Mouse (Mus musculus) intestine, postnatal 0 days (tissue): ENCODE measurements around the gene Hspa12b. TPM values are rescaled to one million over a fixed set of nuclear protein-coding genes. Genes with fewer than 3 reads are reported as not detected.
A peak's percentile ranks its signal among the peaks of the same experiment; 100 is the strongest.

Experiments
- ATAC-seq: fragments of 200-750 bp; cut with Nextera tagmentation; 2 replicates; pipeline ENCODE4 v1.8.0; 2017; ENCODE audit warnings: mild to moderate bottlenecking, moderate TSS enrichment, moderate library complexity
- H3K27ac ChIP-seq: fragments of 300-500 bp; sonication (generic); 2 replicates; pipeline ENCODE4 v1.5.1; 2014; ENCODE audit warnings: mild to moderate bottlenecking, low read depth, low read length, moderate library complexity
- H3K27me3 ChIP-seq: fragments of 300-500 bp; sonication (generic); replicated peaks from 2 replicates; pipeline ENCODE4 v1.6.1; 2014; ENCODE audit warnings: low read length, mixed read lengths; ENCODE audit not compliant: control insufficient read depth, insufficient read depth
- H3K36me3 ChIP-seq: fragments of 300-500 bp; sonication (generic); 2 replicates; pipeline ENCODE4 v1.6.1; 2014; ENCODE audit warnings: mild to moderate bottlenecking, moderate library complexity; ENCODE audit not compliant: control insufficient read depth, insufficient read depth
- H3K4me1 ChIP-seq: fragments of 300-500 bp; sonication (generic); replicated peaks from 2 replicates; pipeline ENCODE4 v1.6.1; 2014; ENCODE audit warnings: antibody characterized with exemption, low read length, mixed read lengths; ENCODE audit not compliant: control insufficient read depth, insufficient read depth
- H3K4me2 ChIP-seq: fragments of 300-500 bp; sonication (generic); replicated peaks from 2 replicates; pipeline ENCODE4 v1.6.1; 2014; ENCODE audit warnings: low read depth, mild to moderate bottlenecking, moderate library complexity
- H3K4me3 ChIP-seq: fragments of 300-500 bp; sonication (generic); 2 replicates; pipeline ENCODE4 v1.5.1; 2014; ENCODE audit warnings: low read depth, low read length
- H3K9ac ChIP-seq: fragments of 300-500 bp; sonication (generic); 2 replicates; pipeline ENCODE4 v1.6.1; 2014; ENCODE audit warnings: mild to moderate bottlenecking, low read depth, low read length
- H3K9me3 ChIP-seq: fragments of 300-500 bp; sonication (generic); 2 replicates; pipeline ENCODE4 v1.6.1; 2016; ENCODE audit warnings: mixed run types; ENCODE audit not compliant: control insufficient read depth
- CTCF ChIP-seq: sonication (generic); IDR thresholded peaks from 2 replicates; pipeline ENCODE4 v1.5.1; 2016; ENCODE audit warnings: low read depth, mild to moderate bottlenecking, control low read depth, antibody characterized with exemption, moderate library complexity
- WGBS: fragments of 180-500 bp; shearing (Covaris S2); extraction: QIAGEN DNeasy Blood & Tissue Kit; methylation state at CpG from one replicate; pipeline ENCODE4 v1.1.7; 2014; 5-methylcytosine and 5-hydroxymethylcytosine counted together
- polyA plus RNA-seq: library from polyadenylated mRNA; unstranded; fragments of >200 nt; fragmentation: Nextera tagmentation; extraction: Ambion mirVana; gene quantifications from 2 replicates; pipeline ENCODE4 v1.2.1, GENCODE M21; 2015

Hspa12b gene
- polyA plus RNA-seq, 1 experiment from 2014 or later, result 2.3 TPM

GRCm38 (mm10) chr2:131172322-131172721 lies 45.2 kb downstream of the Hspa12b start:
- H3K4me3 ChIP-seq, result no peak overlapping the region
- no peak overlapping the region for H3K4me2 ChIP-seq
- no peak for ATAC-seq
- H3K9me3 ChIP-seq, result no peaks in the 10 kb centered on the region
- peaks cover 16% of the 10 kb centered on the region; the same call in 1 of the 2 replicates for H3K4me1 ChIP-seq
- no peaks in the 10 kb centered on the region for H3K27me3 ChIP-seq
- no peaks in the 10 kb centered on the region; the same call in 1 of the 2 replicates for H3K36me3 ChIP-seq
- no peak overlapping the region for H3K9ac ChIP-seq
- WGBS, result 62% methylated on average over 9 of the region's 9 CpGs
- no peak for TF ChIP-seq CTCF
- no peak overlapping the region; the same call in 1 of the 2 replicates for H3K27ac ChIP-seq

- Histone ChIP-seq H3K9me3 (no peaks in the 10 kb centered on the region), H3K4me2 (peak overlapping the region; percentile 78), H3K4me1 (peaks cover 20% of the 10 kb centered on the region), H3K36me3 (no peaks in the 10 kb centered on the region; the same call in 1 of the 2 replicates), H3K9ac (no peak overlapping the region), H3K27ac (no peak overlapping the region), H3K27me3 (no peaks in the 10 kb centered on the region), H3K4me3 (peak overlapping the region; percentile 32)
- no peak for ATAC-seq
- no peak for TF ChIP-seq CTCF
- 5% methylated on average over 11 of the region's 11 CpGs for WGBS
These were observed 47.6 kb downstream of the Hspa12b start for GRCm38 (mm10) chr2:131174700-131175099.

GRCm38 (mm10) chr2:131175286-131175944 lies 48.3 kb downstream of the Hspa12b start:
- 59% methylated on average over 3 of the region's 3 CpGs for WGBS
- H3K4me3 ChIP-seq, result no peak overlapping the region

GRCm38 (mm10) chr2:131175945-131176309 lies 48.8 kb downstream of the Hspa12b start:
- 54% methylated on average over 1 of the region's 1 CpGs for WGBS
- H3K4me1 ChIP-seq, result peaks cover 20% of the 10 kb centered on the region
- no peaks in the 10 kb centered on the region for H3K27me3 ChIP-seq
- peak overlapping the region; percentile 83 for H3K27ac ChIP-seq
- peak overlapping the region; percentile 22 for H3K9ac ChIP-seq
- no peak for TF ChIP-seq CTCF
- ATAC-seq, result no peak
- H3K4me2 ChIP-seq, result peak overlapping the region; percentile 96
- H3K36me3 ChIP-seq, result no peaks in the 10 kb centered on the region; the same call in 1 of the 2 replicates
- no peak overlapping the region for H3K4me3 ChIP-seq
- no peaks in the 10 kb centered on the region for H3K9me3 ChIP-seq

More at GRCm38 (mm10) chr2:131175286-131175944, 48.3 kb downstream of the Hspa12b start:
- ATAC-seq, result no peak
- TF ChIP-seq CTCF, result no peak
- H3K27me3 ChIP-seq, result no peaks in the 10 kb centered on the region
- H3K9ac ChIP-seq, result peak overlapping the region; percentile 22; the same call in 1 of the 2 replicates
- H3K4me2 ChIP-seq, result peak overlapping the region; percentile 96
- no peaks in the 10 kb centered on the region; the same call in 1 of the 2 replicates for H3K36me3 ChIP-seq
- H3K9me3 ChIP-seq, result no peaks in the 10 kb centered on the region
- peaks cover 20% of the 10 kb centered on the region for H3K4me1 ChIP-seq
- H3K27ac ChIP-seq, result peak overlapping the region; percentile 83

- H3K27me3 ChIP-seq, result no peaks in the 10 kb centered on the region
- no peaks in the 10 kb centered on the region; the same call in 1 of the 2 replicates for H3K36me3 ChIP-seq
- no peaks in the 10 kb centered on the region for H3K9me3 ChIP-seq
- 35% methylated on average over 5 of the region's 5 CpGs for WGBS
- peak; percentile 66 for ATAC-seq
- peak overlapping the region; percentile 65 for H3K4me3 ChIP-seq
- H3K9ac ChIP-seq, result peak overlapping the region; percentile 22; the same call in 1 of the 2 replicates
- peaks cover 20% of the 10 kb centered on the region for H3K4me1 ChIP-seq
- H3K27ac ChIP-seq, result peak overlapping the region; percentile 83
- peak overlapping the region; percentile 96 for H3K4me2 ChIP-seq
- no peak for TF ChIP-seq CTCF
These were observed 49.4 kb downstream of the Hspa12b start for GRCm38 (mm10) chr2:131176491-131176890.

GRCm38 (mm10) chr2:131177932-131178331 lies 50.9 kb downstream of the Hspa12b start:
- no peaks in the 10 kb centered on the region for H3K27me3 ChIP-seq
- H3K4me1 ChIP-seq, result peaks cover 20% of the 10 kb centered on the region
- H3K4me3 ChIP-seq, result peak overlapping the region; percentile 65
- H3K9me3 ChIP-seq, result no peaks in the 10 kb centered on the region
- H3K36me3 ChIP-seq, result no peaks in the 10 kb centered on the region
- H3K9ac ChIP-seq, result peak overlapping the region; percentile 51
- WGBS, result 47% methylated on average over 9 of the region's 9 CpGs
- no peak for ATAC-seq
- H3K27ac ChIP-seq, result peak overlapping the region; percentile 70; the same call in 1 of the 2 replicates
- TF ChIP-seq CTCF, result no peak
- H3K4me2 ChIP-seq, result peak overlapping the region; percentile 96
